Mouse (Mus musculus): ENCODE measurements around the gene Scamp5.

DNA sequence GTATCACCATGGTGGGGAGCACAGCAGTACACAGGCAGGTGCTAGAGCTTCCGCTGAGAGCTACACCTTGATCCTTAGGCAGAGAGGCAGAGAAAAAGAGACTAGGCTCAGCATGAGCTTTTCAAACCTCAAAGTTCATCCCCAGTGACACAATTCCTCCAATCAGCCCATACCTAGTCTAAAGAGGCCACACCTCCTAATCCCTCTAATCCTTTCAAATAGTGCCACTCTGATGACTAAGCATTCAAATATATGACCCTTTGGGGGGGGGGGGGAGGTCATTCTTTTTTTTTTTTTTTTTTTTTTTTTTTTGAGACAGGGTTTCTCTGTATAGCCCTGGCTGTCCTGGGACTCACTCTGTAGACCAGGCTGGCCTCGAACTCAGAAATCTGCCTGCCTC is 69.1 kb downstream of the Scamp5 start:
- no peak for TF ChIP-seq POLR2A (IDR thresholded peaks at IDR 0.05; ENCODE audit: borderline replicate concordance, insufficient read depth, low read length)
- TF ChIP-seq CTCF (IDR thresholded peaks at IDR 0.05; ENCODE audit: borderline replicate concordance, insufficient read depth, low read depth, low read length) = no peak

All from cerebellum, adult 2 months (tissue).